Mouse (Mus musculus) thymus, postnatal 36 days (tissue): ENCODE data around the gene Adamts12.

Source experiments
- DNase-seq, 2 experiments: peaks; one replicate each; pipeline ENCODE4 v3.0.0; 2022; ENCODE audit warnings: mixed read lengths in 2 of 2

The Adamts12 gene

DNA sequence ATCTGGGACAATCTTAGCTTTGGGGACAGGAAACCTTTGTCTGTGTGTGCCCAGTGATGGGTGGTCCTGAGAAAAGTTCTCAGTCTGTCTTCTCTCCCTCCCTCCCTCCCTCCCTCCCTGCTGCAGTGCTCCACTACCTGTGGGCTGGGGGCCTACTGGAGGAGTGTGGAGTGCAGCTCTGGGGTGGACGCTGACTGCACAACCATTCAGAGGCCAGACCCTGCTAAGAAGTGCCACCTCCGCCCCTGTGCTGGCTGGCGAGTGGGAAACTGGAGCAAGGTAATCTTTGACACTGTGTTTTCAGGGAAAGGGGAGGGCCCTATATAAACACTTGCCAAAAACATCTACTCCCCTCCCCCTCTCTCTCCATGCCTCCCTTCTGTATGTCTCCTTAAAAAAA, 252.5 kb downstream of the Adamts12 start:
- DNase-seq, result no peak

GRCm38 (mm10) chr15:11320481-11320880, 255.9 kb downstream of the Adamts12 start:
- peak in 1 of 2 experiments; percentile 5 for DNase-seq

DNA sequence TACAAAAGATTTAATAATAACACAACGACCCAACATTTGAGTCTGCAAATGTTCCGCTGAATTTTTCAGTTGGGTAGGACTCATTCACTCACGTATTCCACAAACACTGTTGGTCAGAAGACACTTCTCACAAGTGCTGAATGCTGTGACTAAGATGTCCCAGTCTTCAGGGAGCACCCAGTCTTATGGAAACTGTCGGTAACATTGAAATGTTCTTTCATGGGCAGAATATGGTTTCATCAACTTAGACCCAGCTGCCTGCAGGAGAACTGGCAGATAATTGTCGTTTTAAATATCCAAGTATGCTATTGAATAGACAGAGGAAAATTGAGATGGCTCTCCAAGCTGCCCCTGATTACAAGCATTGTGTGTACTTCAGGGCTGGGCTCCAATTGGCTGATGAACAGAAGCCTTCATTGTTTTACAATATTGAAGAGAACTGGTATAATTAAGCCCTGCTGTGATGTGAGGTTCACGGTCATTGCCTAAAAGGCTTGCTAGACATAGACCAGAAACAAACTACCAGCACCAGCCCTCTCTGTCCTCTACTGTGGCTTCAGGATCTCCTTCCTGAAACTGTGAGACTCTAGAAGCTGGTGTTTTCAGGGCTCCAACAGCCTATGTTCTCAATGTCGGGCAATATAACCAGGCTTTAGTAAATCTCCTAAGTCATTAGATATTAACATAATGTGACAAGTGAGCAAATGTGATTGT, 275.0 kb downstream of the Adamts12 start:
- DNase-seq, result no peak

DNA sequence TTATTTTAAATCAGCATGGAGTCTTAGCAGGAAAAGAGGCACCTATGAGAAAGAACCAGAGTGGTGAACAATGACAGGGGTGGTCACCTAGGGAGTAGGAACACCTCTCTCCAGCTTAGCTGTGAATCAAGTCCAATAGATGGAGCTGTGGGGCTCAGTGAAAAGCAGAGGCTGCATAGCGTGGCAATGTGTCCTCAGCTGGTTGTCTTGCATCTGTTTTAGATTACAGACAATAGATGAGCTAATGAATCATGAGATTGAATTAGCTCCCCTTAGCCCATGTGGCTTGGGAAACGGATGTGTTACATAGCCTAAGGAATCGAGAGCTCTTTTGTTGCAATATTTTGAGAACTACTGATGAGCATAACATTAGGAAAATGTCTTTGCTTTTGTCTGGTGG, 291.3 kb downstream of the Adamts12 start:
- DNase-seq, result no peak

- no peak for DNase-seq
Measured at GRCm38 (mm10) chr15:11357501-11357900, 292.9 kb downstream of the Adamts12 start.

DNA sequence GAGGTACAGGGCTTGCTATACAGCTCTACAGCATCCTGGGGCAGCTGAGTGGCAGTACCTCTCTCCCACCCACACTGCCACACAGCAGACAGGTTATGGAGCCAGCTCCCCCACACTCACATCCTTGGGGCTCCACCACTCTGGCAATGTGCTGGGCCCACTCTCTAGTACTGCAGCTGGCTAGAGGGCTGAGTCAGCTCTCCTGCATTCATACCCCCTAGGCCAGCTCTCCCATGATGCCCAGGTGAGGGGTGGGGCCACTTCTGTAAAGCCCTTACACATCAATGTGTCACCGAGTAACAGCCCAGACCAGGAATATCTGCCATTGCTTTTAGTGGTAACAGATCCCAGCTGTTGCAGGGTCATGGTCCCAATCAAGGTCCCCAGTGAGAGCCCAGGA, 296.3 kb downstream of the Adamts12 start:
- DNase-seq, result no peak

GRCm38 (mm10) chr15:11361824-11362223, 297.2 kb downstream of the Adamts12 start:
- DNase-seq, result no peak

- no peak for DNase-seq
Measured at GRCm38 (mm10) chr15:11364112-11364511, 299.5 kb downstream of the Adamts12 start.

DNA sequence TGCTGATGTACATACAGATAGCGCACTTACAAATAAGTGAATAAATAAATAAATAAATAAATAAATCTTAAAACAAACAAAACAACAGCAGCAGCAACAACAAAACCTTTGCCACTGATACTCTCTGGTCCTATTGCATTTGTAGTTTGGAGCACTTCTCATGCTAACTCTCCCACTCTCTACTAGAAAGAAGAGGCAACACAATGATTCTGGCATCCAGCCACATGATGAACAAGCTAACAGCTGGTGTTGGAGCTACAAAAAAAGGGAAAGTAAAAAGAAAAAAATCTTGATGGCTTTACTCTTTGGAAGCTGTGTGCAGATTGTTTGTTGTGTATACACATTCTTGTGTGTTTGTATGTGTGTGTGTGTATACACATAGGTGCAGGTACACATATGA, 300.2 kb downstream of the Adamts12 start:
- DNase-seq, result no peak

- no peak for DNase-seq
Measured at GRCm38 (mm10) chr15:11369572-11369971, 305.0 kb downstream of the Adamts12 start.

DNA sequence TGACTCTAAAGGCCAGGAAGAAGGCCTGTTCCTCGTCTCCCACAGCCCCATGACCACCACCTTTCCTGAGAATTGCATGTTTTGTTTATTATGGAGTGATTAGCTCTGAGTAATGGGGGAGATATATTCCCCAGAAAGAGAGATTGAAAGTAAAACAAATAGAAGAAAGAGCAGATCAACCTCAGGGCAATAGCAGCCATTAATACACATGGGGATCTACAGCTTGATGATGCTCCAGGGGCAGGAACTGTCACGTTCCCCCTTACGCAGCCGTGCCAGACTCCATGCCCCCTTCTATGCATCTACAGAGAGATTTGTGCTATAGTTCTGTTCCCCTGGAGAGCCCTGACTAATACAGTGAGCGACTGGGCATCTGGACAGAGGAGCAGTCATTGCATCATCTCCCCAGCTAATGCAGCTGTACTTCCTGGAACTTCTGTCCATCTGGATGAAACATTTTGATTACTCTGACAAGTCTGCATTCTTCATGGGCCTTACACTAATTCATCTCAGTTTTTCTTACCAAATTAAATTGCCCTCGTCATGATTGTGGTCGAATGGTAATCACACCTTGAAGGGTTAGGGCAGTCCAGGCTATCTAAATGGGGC, 306.0 kb downstream of the Adamts12 start:
- no peak for DNase-seq

DNA sequence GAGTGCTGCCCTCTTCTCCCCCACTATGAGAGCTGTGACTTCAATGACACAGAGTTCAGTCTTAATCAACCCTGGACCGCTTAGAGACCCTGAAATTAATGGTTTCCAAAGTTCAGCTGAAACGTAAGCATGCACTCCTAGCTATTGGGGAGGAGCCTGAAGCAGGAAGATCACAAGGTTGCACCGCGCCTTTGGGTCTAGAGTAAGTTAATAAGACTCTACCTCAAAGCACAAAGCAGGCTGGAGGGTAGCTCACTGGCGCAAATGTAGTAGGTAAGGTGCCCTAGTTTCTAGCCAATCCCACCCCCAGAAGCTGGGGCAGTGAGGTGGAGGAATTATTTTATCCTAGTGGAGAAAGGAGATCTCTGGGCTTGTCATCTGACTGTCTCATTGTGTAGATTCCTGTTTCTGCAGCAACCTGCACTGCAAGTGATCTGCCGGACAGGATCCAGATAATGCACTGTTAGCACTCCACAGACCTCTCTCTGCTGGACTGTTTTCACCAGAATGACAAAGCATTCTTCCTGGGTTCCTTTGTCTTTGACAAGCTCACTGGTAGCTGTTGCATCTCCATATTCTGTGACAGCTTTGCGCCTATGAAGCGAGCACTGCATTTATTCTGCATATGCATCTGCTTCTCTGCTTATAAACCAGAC, 315.0 kb downstream of the Adamts12 start:
- no peak for DNase-seq

DNA sequence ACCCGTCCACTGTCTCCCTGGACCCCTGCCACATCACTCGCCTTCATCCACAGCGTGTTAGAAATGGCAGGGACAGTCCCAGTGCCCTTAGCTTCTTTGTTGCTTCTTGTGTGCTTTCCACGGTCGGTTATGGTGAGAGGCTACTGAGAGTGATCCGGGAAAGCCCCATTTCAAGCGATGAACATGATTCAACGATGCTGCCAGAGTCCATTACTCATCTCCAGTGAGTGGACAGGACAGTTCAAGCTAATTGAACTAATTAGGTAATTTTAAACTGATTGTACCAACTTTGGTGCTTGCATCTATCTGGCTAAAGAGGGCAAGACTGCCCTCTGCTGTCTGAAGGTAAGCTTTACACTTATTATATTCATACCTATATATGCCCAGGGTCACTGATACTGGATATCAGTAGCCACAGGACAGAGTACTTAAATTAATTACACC, 315.5 kb downstream of the Adamts12 start:
- DNase-seq, result no peak

GRCm38 (mm10) chr15:11380616-11381015, 316.0 kb downstream of the Adamts12 start:
- DNase-seq, result no peak

DNA sequence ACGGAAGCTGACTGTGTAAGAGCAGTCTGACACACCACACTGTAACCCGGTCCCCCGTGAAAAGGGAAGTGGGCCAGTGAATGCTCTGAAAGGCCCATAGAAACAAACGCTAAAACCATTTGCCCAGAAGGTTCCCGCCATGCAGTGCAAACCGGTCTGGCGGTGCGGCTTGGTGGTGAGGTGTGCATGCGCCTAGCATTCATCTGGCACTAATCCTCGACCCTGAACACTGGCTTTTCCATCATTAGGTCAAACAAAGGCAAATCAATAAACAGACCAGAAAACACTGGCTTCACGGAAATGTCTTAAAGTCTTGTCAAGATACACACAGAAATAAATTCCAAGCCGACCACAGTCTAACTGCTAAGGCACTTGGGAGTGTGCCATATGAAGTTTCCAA, 318.0 kb downstream of the Adamts12 start:
- DNase-seq, result no peak

GRCm38 (mm10) chr15:11383796-11384195, 319.2 kb downstream of the Adamts12 start:
- no peak for DNase-seq

- no peak for DNase-seq
Measured at GRCm38 (mm10) chr15:11392903-11393302, 328.3 kb downstream of the Adamts12 start.

DNA sequence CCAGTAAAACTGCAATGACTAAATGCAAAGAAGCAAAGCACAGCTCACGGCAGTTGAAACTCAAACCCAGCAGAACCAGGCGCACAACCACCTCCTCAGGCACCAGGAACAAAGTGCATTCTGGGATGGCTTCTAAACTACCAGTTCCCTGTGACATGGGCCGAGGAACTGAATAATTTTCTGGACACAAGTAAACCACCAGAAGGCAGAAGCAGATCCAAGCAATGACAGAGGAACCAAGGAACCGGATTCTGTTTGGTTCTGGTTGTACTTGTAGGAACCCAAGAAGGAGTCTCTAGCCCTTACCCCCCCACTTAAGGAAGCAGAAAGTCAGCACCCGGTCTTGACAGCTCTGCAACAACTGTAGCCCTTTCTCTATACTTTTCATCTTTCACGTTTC, 331.8 kb downstream of the Adamts12 start:
- DNase-seq, result no peak
